Mouse (Mus musculus) forebrain, embryonic 13.5 days (tissue): ENCODE measurements at regions not wholly inside any gene's neighbourhood (a gene's known extent, or its start where the extent isn't known, plus 50 kb on each side); places are given as distances from the start of the nearest gene placed in this dataset.
A peak's percentile ranks its signal among the peaks of the same experiment; 100 is the strongest.
"Not testable (repeated sequence)": the region's sequence is repeated elsewhere in the genome, so short reads cannot be mapped to it uniquely, and the experiment has no call there.

ENCODE experiments used
- ATAC-seq: fragments of 200-750 bp; cut with Nextera tagmentation; 2 replicates; pipeline ENCODE4 v1.8.0; 2017
- H3K27ac ChIP-seq: fragments of 300-500 bp; sonication (generic); 2 replicates; pipeline ENCODE4 v1.5.1; 2015; ENCODE audit warnings: inconsistent platforms, mild to moderate bottlenecking, moderate library complexity
- H3K27me3 ChIP-seq: fragments of 300-500 bp; sonication (generic); 2 replicates; pipeline ENCODE4 v1.6.1; 2015; ENCODE audit warnings: mild to moderate bottlenecking, inconsistent platforms
- H3K36me3 ChIP-seq: fragments of 300-500 bp; sonication (generic); 2 replicates; pipeline ENCODE4 v1.6.1; 2015; ENCODE audit warnings: mild to moderate bottlenecking, inconsistent platforms; ENCODE audit not compliant: poor library complexity, severe bottlenecking
- H3K4me1 ChIP-seq: fragments of 300-500 bp; sonication (generic); 2 replicates; pipeline ENCODE4 v1.6.1; 2015; ENCODE audit warnings: inconsistent platforms
- H3K4me2 ChIP-seq: fragments of 300-500 bp; sonication (generic); 2 replicates; pipeline ENCODE4 v1.6.1; 2015; ENCODE audit warnings: inconsistent platforms, mild to moderate bottlenecking, moderate library complexity
- H3K4me3 ChIP-seq: fragments of 300-500 bp; sonication (generic); 2 replicates; pipeline ENCODE4 v1.5.1; 2015; ENCODE audit warnings: mild to moderate bottlenecking, inconsistent platforms
- H3K9ac ChIP-seq: fragments of 300-500 bp; sonication (generic); 2 replicates; pipeline ENCODE4 v1.6.1; 2015; ENCODE audit warnings: mild to moderate bottlenecking, inconsistent platforms
- H3K9me3 ChIP-seq: fragments of 300-500 bp; sonication (generic); replicated peaks from 2 replicates; pipeline ENCODE4 v1.6.1; 2016; ENCODE audit warnings: inconsistent platforms
- WGBS: fragments of 180-500 bp; shearing (Covaris S2); methylation state at CpG from one replicate; pipeline ENCODE4 v1.1.7; 2015; 5-methylcytosine and 5-hydroxymethylcytosine counted together

GRCm38 (mm10) chr9:15420677-15421076 lies 63.1 kb upstream of the Cep295 start:
- Histone ChIP-seq H3K9me3 (no peaks in the 10 kb centered on the region), H3K27ac (peak overlapping the region; percentile 70), H3K4me2 (no peak overlapping the region), H3K9ac (no peak overlapping the region), H3K4me3 (no peak overlapping the region), H3K4me1 (peaks cover 20% of the 10 kb centered on the region), H3K27me3 (no peaks in the 10 kb centered on the region), H3K36me3 (no peaks in the 10 kb centered on the region)
- peak; percentile 46 for ATAC-seq
- WGBS: 48% methylated on average over 4 of the region's 4 CpGs

DNA sequence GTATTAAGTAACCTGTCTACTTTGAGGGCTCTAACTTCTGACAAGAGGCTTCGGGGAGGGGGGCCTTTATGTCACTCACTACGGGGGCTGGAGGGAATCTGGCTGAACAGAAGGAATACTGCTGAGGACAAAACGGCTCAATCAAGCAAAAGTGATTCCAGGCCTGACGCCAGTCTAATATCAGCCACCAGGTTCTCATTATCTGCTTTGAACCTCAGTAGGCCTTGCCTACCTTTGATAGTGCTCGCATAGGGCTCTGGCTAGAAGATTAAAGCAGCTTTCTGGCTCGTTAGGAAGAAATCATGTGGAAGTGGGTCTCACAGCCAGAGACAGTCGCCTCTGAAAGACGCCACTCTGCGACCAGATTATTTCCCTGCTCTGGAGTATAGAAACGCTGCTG lies 64.3 kb upstream of the Cep295 start:
- no peak overlapping the region for H3K4me3 ChIP-seq
- ATAC-seq: peak; percentile 88
- 2% methylated on average over 10 of the region's 10 CpGs for WGBS
- H3K27me3 ChIP-seq: no peaks in the 10 kb centered on the region
- H3K36me3 ChIP-seq: no peaks in the 10 kb centered on the region
- peaks cover 20% of the 10 kb centered on the region for H3K4me1 ChIP-seq
- peak overlapping the region; percentile 12; the same call in 1 of the 2 replicates for H3K4me2 ChIP-seq
- no peaks in the 10 kb centered on the region for H3K9me3 ChIP-seq
- H3K9ac ChIP-seq: no peak overlapping the region
- peak overlapping the region; percentile 70 for H3K27ac ChIP-seq

DNA sequence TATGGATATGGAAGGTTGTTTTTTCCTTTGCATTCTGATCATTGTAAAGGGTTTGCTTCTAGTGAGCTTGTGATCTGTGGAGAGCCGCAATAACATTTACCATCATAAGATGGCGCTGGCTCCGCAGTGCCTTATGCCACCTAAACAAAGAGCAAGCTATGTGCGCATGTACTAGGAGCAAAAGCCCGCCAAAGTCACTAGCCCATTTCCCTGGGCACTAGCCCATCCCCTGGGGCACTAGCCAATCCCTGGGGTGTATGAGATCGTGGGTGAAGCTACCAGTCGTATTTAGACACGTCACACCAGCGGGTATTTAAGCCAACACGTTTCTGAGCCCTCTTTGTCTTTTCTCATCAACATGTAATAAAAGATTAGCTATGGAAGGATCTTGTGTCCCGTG lies 59.0 kb upstream of the Smco4 start:
- ATAC-seq, H3K27ac ChIP-seq, H3K4me1 ChIP-seq, H3K27me3 ChIP-seq, H3K36me3 ChIP-seq, H3K4me2 ChIP-seq, H3K9ac ChIP-seq, H3K9me3 ChIP-seq, H3K4me3 ChIP-seq: not testable (repeated sequence)
- 65% methylated on average over 11 of the region's 11 CpGs for WGBS

DNA sequence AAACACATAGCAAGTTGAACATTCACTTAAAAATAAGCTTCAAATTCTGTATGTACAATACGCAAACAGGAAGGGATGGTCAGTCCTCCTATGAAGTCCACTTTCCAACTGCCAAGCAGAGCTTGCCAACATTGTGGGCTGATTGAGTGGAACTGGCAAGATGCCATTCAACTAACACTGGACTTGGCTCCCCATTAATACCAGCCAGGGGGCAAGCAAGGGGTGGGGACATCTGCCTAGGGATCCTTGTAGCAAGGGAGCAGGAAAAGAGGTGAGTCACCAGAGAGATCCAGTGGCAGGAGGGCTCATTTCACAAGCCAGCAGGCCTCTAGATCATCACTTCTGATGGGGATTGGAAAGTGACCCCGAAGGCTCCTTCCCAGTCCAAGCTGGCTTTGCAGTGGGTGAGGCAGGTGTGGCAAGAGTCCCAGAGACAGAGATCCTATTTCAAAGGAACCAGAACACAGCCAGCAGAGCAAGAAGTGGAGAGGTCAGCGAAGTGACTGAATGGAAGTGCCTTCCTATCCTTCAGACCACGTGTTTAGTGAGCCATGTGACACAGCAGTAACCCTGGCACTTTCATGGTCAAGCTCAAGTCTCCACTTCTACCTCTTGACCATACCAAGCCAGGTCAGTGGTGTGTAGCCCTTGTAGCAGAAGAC lies 53.8 kb upstream of the Smco4 start:
- Histone ChIP-seq H3K27me3 (no peaks in the 10 kb centered on the region), H3K27ac (no peak overlapping the region), H3K4me1 (no peaks in the 10 kb centered on the region), H3K4me2 (no peak overlapping the region), H3K36me3 (no peaks in the 10 kb centered on the region), H3K9ac (no peak overlapping the region), H3K4me3 (no peak overlapping the region), H3K9me3 (no peaks in the 10 kb centered on the region)
- 76% methylated on average over 4 of the region's 4 CpGs for WGBS
- 0 out of 2 replicates have a peak, but pooled peaks have one; percentile 24 for ATAC-seq

GRCm38 (mm10) chr9:15442131-15442530 lies 51.1 kb upstream of the Smco4 start:
- H3K9me3 ChIP-seq: no peaks in the 10 kb centered on the region
- no peak for ATAC-seq
- H3K4me1 ChIP-seq: no peaks in the 10 kb centered on the region
- no peaks in the 10 kb centered on the region for H3K36me3 ChIP-seq
- no peak overlapping the region for H3K4me2 ChIP-seq
- H3K9ac ChIP-seq: no peak overlapping the region
- no peak overlapping the region for H3K4me3 ChIP-seq
- H3K27ac ChIP-seq: no peak overlapping the region
- 92% methylated on average over 4 of the region's 4 CpGs for WGBS
- H3K27me3 ChIP-seq: no peaks in the 10 kb centered on the region
